Mouse (Mus musculus) intestine, postnatal 0 days (tissue): ENCODE data around the gene Pus7. TPM values are rescaled to one million over a fixed set of nuclear protein-coding genes. Genes with fewer than 3 reads are reported as not detected.

Source experiments
- ATAC-seq: fragments of 200-750 bp; cut with Nextera tagmentation; 2 replicates; pipeline ENCODE4 v1.8.0; 2017; ENCODE audit warnings: mild to moderate bottlenecking, moderate TSS enrichment, moderate library complexity
- H3K27ac ChIP-seq: fragments of 300-500 bp; sonication (generic); 2 replicates; pipeline ENCODE4 v1.5.1; 2014; ENCODE audit warnings: mild to moderate bottlenecking, low read depth, low read length, moderate library complexity
- H3K27me3 ChIP-seq: fragments of 300-500 bp; sonication (generic); replicated peaks from 2 replicates; pipeline ENCODE4 v1.6.1; 2014; ENCODE audit warnings: low read length, mixed read lengths; ENCODE audit not compliant: control insufficient read depth, insufficient read depth
- H3K36me3 ChIP-seq: fragments of 300-500 bp; sonication (generic); 2 replicates; pipeline ENCODE4 v1.6.1; 2014; ENCODE audit warnings: mild to moderate bottlenecking, moderate library complexity; ENCODE audit not compliant: control insufficient read depth, insufficient read depth
- H3K4me1 ChIP-seq: fragments of 300-500 bp; sonication (generic); replicated peaks from 2 replicates; pipeline ENCODE4 v1.6.1; 2014; ENCODE audit warnings: antibody characterized with exemption, low read length, mixed read lengths; ENCODE audit not compliant: control insufficient read depth, insufficient read depth
- H3K4me2 ChIP-seq: fragments of 300-500 bp; sonication (generic); replicated peaks from 2 replicates; pipeline ENCODE4 v1.6.1; 2014; ENCODE audit warnings: low read depth, mild to moderate bottlenecking, moderate library complexity
- H3K4me3 ChIP-seq: fragments of 300-500 bp; sonication (generic); 2 replicates; pipeline ENCODE4 v1.5.1; 2014; ENCODE audit warnings: low read depth, low read length
- H3K9ac ChIP-seq: fragments of 300-500 bp; sonication (generic); 2 replicates; pipeline ENCODE4 v1.6.1; 2014; ENCODE audit warnings: mild to moderate bottlenecking, low read depth, low read length
- H3K9me3 ChIP-seq: fragments of 300-500 bp; sonication (generic); 2 replicates; pipeline ENCODE4 v1.6.1; 2016; ENCODE audit warnings: mixed run types; ENCODE audit not compliant: control insufficient read depth
- CTCF ChIP-seq: sonication (generic); IDR thresholded peaks from 2 replicates; pipeline ENCODE4 v1.5.1; 2016; ENCODE audit warnings: low read depth, mild to moderate bottlenecking, control low read depth, antibody characterized with exemption, moderate library complexity
- WGBS: fragments of 180-500 bp; shearing (Covaris S2); extraction: QIAGEN DNeasy Blood & Tissue Kit; methylation state at CpG from one replicate; pipeline ENCODE4 v1.1.7; 2014; 5-methylcytosine and 5-hydroxymethylcytosine counted together
- polyA plus RNA-seq: library from polyadenylated mRNA; unstranded; fragments of >200 nt; fragmentation: Nextera tagmentation; extraction: Ambion mirVana; gene quantifications from 2 replicates; pipeline ENCODE4 v1.2.1, GENCODE M21; 2015

Gene Pus7
- 5.8 and 6.1 TPM in 2 replicates for polyA plus RNA-seq

DNA sequence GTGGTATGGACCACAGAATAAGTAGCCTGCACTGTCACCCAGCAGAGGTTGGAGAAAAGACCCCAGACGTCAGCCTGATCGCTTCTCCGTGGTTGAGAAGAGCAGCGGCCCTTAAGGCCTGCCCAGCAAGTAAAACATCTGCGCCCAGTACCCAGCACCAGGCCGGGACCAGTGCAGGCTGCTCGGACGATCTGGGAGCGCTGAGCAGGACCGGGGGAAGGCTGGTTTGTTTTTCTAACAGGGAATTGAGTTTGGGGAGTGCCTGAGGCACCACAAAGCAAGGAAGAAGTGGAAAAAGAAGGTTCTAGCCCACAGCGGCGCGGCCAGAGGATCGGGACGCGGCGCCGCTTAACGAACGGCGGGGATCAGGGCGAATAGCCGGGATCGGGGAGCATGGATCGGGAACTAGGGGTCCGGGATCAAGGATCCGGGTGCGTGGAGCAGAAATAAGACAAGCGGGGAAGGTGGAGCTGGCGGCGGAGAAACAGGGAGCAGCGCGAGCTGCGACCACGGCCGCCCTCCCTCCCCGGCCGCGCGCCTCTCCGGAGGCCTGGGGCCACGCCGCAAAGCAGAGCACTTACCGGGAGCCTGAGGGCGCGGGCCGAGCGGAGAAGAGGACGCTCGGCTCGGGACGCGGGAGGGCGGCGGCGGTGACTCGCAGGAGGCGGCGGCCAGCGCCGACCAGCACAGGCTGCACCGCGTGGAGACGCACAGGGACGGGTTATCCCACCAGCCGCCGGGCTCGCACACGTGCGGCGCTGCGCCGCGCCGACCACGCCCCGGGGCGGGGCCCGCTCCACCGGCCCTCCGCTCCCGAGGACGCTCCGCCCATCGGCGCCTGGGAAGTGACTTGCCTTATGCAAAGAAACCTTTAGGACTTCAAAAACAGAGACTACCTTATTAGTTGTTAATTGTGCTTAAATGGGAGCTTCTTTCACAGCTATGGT lies at the start of gene Pus7:
TSS of gene Pus7 (minus strand) at position 781 of the 947 bp plus-strand sequence.
- Histone ChIP-seq H3K9ac (peak within 1 kb of the TSS; percentile 60), H3K36me3 (no peaks in the 10 kb centered on the region), H3K4me2 (peak within 1 kb of the TSS; percentile 78), H3K27me3 (no peaks in the 10 kb centered on the region), H3K27ac (peak within 1 kb of the TSS; percentile 23; the same call in 1 of the 2 replicates), H3K4me1 (no peaks in the 10 kb centered on the region), H3K9me3 (no peaks in the 10 kb centered on the region), H3K4me3 (peak within 1 kb of the TSS; percentile 78)
- ATAC-seq = peak; percentile 85
- WGBS = under 1% methylated on average over 75 of the region's 86 CpGs
- TF ChIP-seq CTCF = no peak

DNA sequence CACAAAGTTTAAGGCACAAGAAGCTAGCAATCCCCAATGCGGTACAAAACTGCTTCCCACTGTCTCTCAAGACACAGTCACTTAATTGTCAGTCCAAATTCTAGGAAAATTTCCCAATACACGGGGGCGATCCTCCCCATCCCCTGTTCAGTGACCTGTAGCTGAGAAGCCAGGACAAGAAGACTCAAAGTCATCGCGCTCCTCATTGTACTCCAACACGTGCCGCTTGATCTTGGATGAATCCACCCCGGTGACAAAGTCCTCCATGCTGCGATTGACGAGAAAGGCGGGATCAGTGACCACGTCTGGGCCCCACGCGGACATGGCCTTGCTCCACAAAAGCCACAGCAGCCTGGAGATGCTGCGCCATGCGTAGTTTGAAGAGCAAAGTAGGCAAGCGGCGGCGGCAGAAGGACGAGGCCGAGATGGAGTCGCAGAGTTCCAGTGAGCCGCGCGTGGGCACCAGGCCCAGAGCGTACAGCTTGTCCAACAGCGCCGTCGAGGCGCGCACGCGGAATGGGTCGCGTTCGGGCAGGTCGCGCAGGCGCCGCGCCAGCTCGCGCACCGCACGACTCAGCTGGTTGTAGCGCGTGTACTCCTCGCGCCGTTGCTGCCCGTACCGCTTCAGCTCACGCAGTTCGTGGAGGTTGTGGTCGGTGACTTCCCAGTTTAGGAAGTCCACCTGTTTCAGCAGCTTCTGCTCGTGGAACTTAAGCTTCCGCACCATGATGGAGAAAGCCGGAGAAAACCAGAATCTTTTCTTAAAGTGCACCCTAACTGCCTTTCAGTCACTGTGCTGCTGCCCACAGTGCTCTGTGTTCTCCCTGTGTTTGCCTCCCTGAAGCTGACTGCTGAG lies 47.6 kb upstream of the Pus7 start:
- no peak overlapping the region for H3K9ac ChIP-seq
- 35% methylated on average over 58 of the region's 58 CpGs for WGBS

DNA sequence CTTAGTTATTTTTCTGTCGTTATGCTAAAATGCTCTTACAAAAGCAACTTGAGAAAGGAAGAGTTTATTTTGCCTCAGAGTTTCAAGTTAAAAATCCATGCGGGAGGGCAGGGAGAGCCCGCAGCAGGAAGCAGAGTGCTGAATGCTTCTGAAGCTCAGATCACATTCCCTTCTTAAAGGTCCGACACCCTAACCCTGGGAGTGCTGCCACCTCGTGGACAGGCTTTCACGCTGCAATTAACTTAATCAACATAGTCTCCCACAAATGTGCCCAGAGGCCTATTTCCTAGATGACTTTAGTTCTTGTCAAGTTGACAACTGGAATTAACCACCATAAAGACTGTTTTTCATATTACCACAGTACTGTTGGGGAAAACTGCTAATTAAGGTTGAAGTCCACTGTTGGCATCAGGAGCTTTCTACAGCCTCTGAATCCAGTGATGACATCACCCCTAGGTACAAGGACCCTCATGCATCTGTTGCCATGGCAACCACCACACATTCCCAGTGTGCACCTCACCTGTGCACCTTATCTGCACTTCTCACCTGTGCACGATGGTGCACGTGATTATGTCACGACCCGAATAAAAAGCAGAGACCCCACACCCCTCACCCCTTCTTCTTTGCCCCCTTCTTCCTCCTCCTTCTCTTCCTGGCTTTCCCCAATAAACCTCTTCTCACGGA lies 43.0 kb upstream of the Pus7 start:
- H3K4me2 ChIP-seq = no peak overlapping the region
- no peak overlapping the region for H3K9ac ChIP-seq
- peaks cover 5% of the 10 kb centered on the region; the same call in 1 of the 2 replicates for H3K27me3 ChIP-seq
- H3K27ac ChIP-seq = no peak overlapping the region
- H3K9me3 ChIP-seq = no peaks in the 10 kb centered on the region
- no peaks in the 10 kb centered on the region for H3K4me1 ChIP-seq
- no peak overlapping the region for H3K4me3 ChIP-seq
- H3K36me3 ChIP-seq = no peaks in the 10 kb centered on the region
- WGBS = 30% methylated on average over 11 of the region's 11 CpGs
- ATAC-seq = no peak
- peak; percentile 81 for TF ChIP-seq CTCF

More for the DNA sequence above, 47.6 kb upstream of the Pus7 start:
- H3K4me2 ChIP-seq = peak overlapping the region; percentile 24; the same call in 1 of the 2 replicates
- H3K27me3 ChIP-seq = peaks cover 8% of the 10 kb centered on the region; the same call in 1 of the 2 replicates
- no peaks in the 10 kb centered on the region for H3K9me3 ChIP-seq
- H3K36me3 ChIP-seq = no peaks in the 10 kb centered on the region
- no peak for ATAC-seq
- no peak overlapping the region for H3K27ac ChIP-seq
- no peak for TF ChIP-seq CTCF
- peak overlapping the region; percentile 14; the same call in 1 of the 2 replicates for H3K4me3 ChIP-seq
- no peaks in the 10 kb centered on the region for H3K4me1 ChIP-seq

DNA sequence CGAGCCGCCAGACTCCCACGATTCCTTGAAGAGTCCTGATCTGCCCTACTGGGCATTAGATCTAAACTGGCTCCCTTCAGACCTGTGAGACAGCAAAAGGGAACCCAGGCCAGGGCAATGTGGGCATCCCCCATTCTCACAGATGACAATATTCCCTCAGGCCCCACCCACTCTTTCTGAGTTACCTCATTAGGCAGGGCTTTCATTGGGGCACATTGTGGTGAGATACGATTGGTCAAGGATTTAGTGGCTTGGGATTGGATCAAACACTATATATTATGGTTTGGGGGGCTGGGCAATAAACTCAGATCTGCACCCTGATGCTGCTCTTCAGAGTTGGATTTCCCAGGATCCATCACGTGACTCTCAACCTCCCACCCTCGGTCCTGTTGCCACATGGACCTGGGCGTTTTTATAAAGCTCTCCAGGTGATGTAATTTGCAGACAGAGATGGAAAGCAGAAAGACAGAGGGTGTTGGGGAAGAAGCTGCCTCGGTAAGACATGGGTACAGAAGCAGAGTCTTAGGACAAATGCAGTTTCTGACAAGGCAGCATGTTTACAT lies 40.7 kb upstream of the Pus7 start:
- 69% methylated on average over 8 of the region's 8 CpGs for WGBS
- H3K4me3 ChIP-seq = no peak overlapping the region
- no peak for TF ChIP-seq CTCF
- ATAC-seq = no peak
- peaks cover 5% of the 10 kb centered on the region for H3K36me3 ChIP-seq
- no peak overlapping the region for H3K27ac ChIP-seq
- H3K9ac ChIP-seq = no peak overlapping the region
- H3K27me3 ChIP-seq = no peaks in the 10 kb centered on the region
- no peak overlapping the region for H3K4me2 ChIP-seq
- H3K4me1 ChIP-seq = no peaks in the 10 kb centered on the region
- no peaks in the 10 kb centered on the region for H3K9me3 ChIP-seq

DNA sequence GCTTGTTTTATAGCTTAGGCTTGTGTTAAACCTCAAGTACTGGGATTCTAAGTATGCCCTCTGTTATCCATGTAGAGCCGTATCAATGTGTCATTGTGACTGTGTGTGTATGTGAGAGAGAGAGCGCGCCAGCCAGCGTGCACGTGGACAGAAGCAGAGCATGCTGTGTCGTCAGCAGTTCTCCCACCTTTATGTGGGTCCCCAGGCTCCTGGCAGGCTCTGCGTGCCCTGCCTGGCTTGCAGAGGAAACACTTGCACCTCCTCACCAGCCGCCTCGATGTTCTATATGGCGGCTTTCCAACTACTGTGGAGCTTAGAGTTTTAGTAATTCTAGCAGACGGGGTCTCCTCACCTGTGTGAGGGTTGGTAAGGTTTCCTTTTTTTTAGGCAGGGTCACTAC lies 38.8 kb upstream of the Pus7 start:
- Histone ChIP-seq H3K27ac (no peak overlapping the region), H3K4me2 (no peak overlapping the region), H3K27me3 (no peaks in the 10 kb centered on the region), H3K36me3 (peaks cover 14% of the 10 kb centered on the region), H3K4me1 (no peaks in the 10 kb centered on the region), H3K4me3 (no peak overlapping the region), H3K9me3 (no peaks in the 10 kb centered on the region), H3K9ac (no peak overlapping the region)
- ATAC-seq = no peak
- WGBS = 78% methylated on average over 11 of the region's 11 CpGs
- no peak for TF ChIP-seq CTCF
